Mouse (Mus musculus) neural tube, embryonic 11.5 days (tissue): ENCODE results near the gene Brd3os. TPM values are rescaled to one million over a fixed set of nuclear protein-coding genes. Genes with fewer than 3 reads are reported as not detected.

Experiments
- ATAC-seq: fragments of 200-750 bp; cut with Nextera tagmentation; 2 replicates; pipeline ENCODE4 v1.8.0; 2017; ENCODE audit warnings: moderate number of reproducible peaks, mild to moderate bottlenecking, moderate TSS enrichment, moderate library complexity; ENCODE audit not compliant: insufficient read depth, low FRiP score, low TSS enrichment
- DNase-seq: peaks from one replicate; pipeline ENCODE4 v3.0.0-alpha.2; 2015; ENCODE audit warnings: low spot score
- H3K27ac ChIP-seq: fragments of 300-500 bp; sonication (generic); 2 replicates; pipeline ENCODE4 v1.5.1; 2014; ENCODE audit warnings: low read depth, mild to moderate bottlenecking, low read length
- H3K27me3 ChIP-seq: fragments of 300-500 bp; sonication (generic); 2 replicates; pipeline ENCODE4 v1.6.1; 2014; ENCODE audit warnings: mild to moderate bottlenecking, low read length, mixed read lengths; ENCODE audit not compliant: control insufficient read depth, insufficient read depth
- H3K36me3 ChIP-seq: fragments of 300-500 bp; sonication (generic); 2 replicates; pipeline ENCODE4 v1.6.1; 2014; ENCODE audit warnings: mild to moderate bottlenecking, low read length, moderate library complexity, mixed read lengths; ENCODE audit not compliant: control insufficient read depth, insufficient read depth
- H3K4me1 ChIP-seq: fragments of 300-500 bp; sonication (generic); 2 replicates; pipeline ENCODE4 v1.6.1; 2014; ENCODE audit warnings: low read length, mixed read lengths; ENCODE audit not compliant: control insufficient read depth, insufficient read depth
- H3K4me2 ChIP-seq: fragments of 300-500 bp; sonication (generic); 2 replicates; pipeline ENCODE4 v1.6.1; 2014; ENCODE audit warnings: low read depth, mild to moderate bottlenecking, moderate library complexity
- H3K4me3 ChIP-seq: fragments of 300-500 bp; sonication (generic); 2 replicates; pipeline ENCODE4 v1.5.1; 2014; ENCODE audit warnings: low read depth, low read length
- H3K9ac ChIP-seq: fragments of 300-500 bp; sonication (generic); 2 replicates; pipeline ENCODE4 v1.6.1; 2014; ENCODE audit warnings: mild to moderate bottlenecking, low read length
- H3K9me3 ChIP-seq: fragments of 300-500 bp; sonication (generic); 2 replicates; pipeline ENCODE4 v1.6.1; 2016; ENCODE audit warnings: low read length; ENCODE audit not compliant: control insufficient read depth
- WGBS: fragments of 180-500 bp; shearing (Covaris S2); extraction: QIAGEN DNeasy Blood & Tissue Kit; methylation state at CpG from one replicate; pipeline ENCODE4 v1.1.7; 2014; 5-methylcytosine and 5-hydroxymethylcytosine counted together
- polyA plus RNA-seq: library from polyadenylated mRNA; unstranded; fragments of >200 nt; fragmentation: Nextera tagmentation; extraction: Ambion mirVana; gene quantifications from 2 replicates; pipeline ENCODE4 v1.2.1, GENCODE M21; 2014

Gene Brd3os
- polyA plus RNA-seq, 1 experiment from 2014 or later, result 15.8 TPM

DNA sequence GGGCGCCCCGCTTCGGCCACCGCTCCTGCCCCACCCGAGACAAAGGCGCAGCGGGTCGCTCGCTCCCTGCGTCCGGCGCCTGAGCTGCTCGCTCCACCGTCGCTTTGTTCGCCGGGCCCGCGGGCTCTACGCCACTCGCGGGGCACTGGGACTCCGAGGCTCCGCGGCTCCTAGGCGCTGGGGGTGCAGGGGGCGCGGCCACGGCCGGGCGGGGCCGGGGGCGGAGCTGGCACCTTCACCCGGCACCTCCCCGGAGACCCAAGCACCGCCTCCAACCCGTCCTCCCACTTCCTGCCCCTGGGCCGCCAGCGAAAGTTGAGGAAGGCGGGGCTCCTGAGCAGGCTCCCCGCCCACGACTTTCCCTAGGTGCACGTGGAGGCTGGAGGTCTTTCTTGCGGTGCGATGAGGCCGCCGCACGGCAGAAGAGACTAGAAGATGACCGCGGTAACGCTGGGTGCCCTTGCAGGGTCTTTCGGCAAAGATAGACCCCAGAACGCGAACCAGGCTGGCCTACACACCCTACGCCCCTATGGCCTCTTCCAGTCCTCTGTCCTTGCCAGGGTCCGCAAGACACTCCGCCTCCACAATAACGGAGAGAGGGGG, 15.2 kb upstream of the Brd3os start, which contains the start of gene Vav2:
Vav2 (minus strand) TSS at position 179 of the 603 bp plus-strand sequence.
- peaks cover 22% of the 10 kb centered on the region for H3K4me1 ChIP-seq

GRCm38 (mm10) chr2:27428071-27428470, 14.1 kb upstream of the Brd3os start:
- no peak for ATAC-seq
- H3K27ac ChIP-seq, result no peak overlapping the region
- 0% methylated on average over 4 of the region's 4 CpGs for WGBS
- no peaks in the 10 kb centered on the region for H3K9me3 ChIP-seq
- no peaks in the 10 kb centered on the region for H3K27me3 ChIP-seq
- H3K4me2 ChIP-seq, result no peak overlapping the region
- H3K4me1 ChIP-seq, result peaks cover 21% of the 10 kb centered on the region
- H3K4me3 ChIP-seq, result no peak overlapping the region
- peak; percentile 91 for DNase-seq
- H3K36me3 ChIP-seq, result no peaks in the 10 kb centered on the region
- no peak overlapping the region for H3K9ac ChIP-seq

More for the DNA sequence above, 15.2 kb upstream of the Brd3os start, which contains the start of gene Vav2:
- Histone ChIP-seq H3K4me3 (peak within 1 kb of the TSS; percentile 94), H3K36me3 (no peaks in the 10 kb centered on the region), H3K9me3 (no peaks in the 10 kb centered on the region), H3K4me2 (peak within 1 kb of the TSS; percentile 97), H3K27ac (peak within 1 kb of the TSS; percentile 91), H3K27me3 (no peaks in the 10 kb centered on the region), H3K9ac (peak within 1 kb of the TSS; percentile 96)
- peak; percentile 91 for ATAC-seq
- WGBS, result under 1% methylated on average over 56 of the region's 58 CpGs
- DNase-seq, result peak; percentile 96

DNA sequence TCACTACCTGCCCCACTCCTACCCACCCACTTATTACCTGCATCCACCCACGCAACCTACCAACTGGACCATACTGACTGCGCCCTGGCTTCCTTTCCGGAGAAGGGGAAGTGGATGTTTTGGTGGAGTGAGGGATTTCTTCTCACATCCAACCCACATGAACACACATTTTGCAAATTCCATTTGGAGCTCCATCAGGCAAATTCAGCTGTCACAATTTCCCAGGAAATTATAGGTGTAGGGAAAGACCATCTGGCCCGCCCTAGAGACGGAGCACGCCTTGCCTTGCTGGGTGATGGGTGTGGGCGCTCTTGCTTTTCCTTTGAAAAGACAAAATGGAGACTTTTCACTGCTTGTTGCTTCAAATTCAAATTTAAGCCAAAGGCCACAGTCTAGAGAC, 11.5 kb upstream of the Brd3os start:
- Histone ChIP-seq H3K36me3 (no peaks in the 10 kb centered on the region), H3K27me3 (no peaks in the 10 kb centered on the region), H3K4me2 (no peak overlapping the region), H3K4me1 (peaks cover 5% of the 10 kb centered on the region; the same call in 1 of the 2 replicates), H3K9me3 (no peaks in the 10 kb centered on the region), H3K4me3 (no peak overlapping the region), H3K9ac (no peak overlapping the region), H3K27ac (no peak overlapping the region)
- DNase-seq (no peak), ATAC-seq (no peak)
- 92% methylated on average over 7 of the region's 7 CpGs for WGBS

DNA sequence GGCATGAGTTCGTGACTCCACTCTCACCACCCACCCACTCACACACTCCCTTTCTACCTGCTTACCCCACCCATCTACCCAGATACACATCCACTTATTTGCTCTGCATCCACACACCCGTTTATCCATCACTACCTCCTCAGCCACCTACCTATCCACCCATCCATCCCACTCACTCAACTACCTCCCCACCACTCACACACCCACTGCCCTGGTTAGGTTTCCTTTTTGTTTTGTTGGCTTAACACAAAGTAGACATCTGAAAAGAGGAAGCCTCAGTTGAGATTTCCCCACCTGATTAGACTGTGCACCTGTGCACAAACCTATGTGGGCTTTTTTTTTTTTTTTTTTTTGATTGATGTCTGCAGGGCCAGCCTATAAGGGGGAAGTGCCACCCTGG, 9.5 kb upstream of the Brd3os start:
- Histone ChIP-seq H3K4me1 (peaks cover 4% of the 10 kb centered on the region; the same call in 1 of the 2 replicates), H3K4me3 (no peak overlapping the region), H3K27ac (no peak overlapping the region), H3K9me3 (no peaks in the 10 kb centered on the region), H3K36me3 (no peaks in the 10 kb centered on the region), H3K4me2 (no peak overlapping the region), H3K27me3 (no peaks in the 10 kb centered on the region), H3K9ac (no peak overlapping the region)
- DNase-seq (no peak), ATAC-seq (no peak)
- 85% methylated on average over 2 of the region's 2 CpGs for WGBS

DNA sequence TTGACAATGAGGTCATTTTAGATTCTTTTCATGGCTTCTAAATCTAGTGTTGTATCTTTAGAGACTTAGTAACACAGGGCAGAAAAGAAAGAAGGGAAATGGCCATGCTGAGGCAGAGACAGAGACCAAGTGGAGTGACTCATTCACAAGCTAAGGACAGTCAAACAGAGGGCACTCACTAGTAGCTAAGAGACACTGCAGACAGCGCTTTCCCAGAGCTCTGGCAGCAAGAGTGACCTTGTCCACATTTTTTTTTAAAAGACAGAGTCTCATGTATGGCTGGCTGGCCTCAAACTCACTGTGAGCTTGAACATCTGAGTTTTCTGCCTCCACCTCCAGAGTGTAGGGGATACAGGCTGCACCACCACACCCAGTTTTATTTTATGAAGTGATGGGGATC, 4.2 kb upstream of the Brd3os start:
- 73% methylated on average over 1 of the region's 1 CpGs for WGBS
- H3K4me2 ChIP-seq, result no peak overlapping the region
- no peak overlapping the region for H3K27ac ChIP-seq
- ATAC-seq, result no peak
- no peak for DNase-seq
- H3K4me3 ChIP-seq, result no peak overlapping the region
- no peaks in the 10 kb centered on the region for H3K36me3 ChIP-seq
- H3K4me1 ChIP-seq, result peaks cover 2% of the 10 kb centered on the region
- no peaks in the 10 kb centered on the region for H3K9me3 ChIP-seq
- no peaks in the 10 kb centered on the region for H3K27me3 ChIP-seq
- no peak overlapping the region for H3K9ac ChIP-seq

GRCm38 (mm10) chr2:27438281-27438680, 3.8 kb upstream of the Brd3os start:
- ATAC-seq (no peak), DNase-seq (no peak)
- Histone ChIP-seq H3K27ac (no peak overlapping the region), H3K4me1 (peaks cover 6% of the 10 kb centered on the region), H3K9me3 (no peaks in the 10 kb centered on the region), H3K4me3 (no peak overlapping the region), H3K27me3 (no peaks in the 10 kb centered on the region), H3K36me3 (no peaks in the 10 kb centered on the region), H3K9ac (no peak overlapping the region), H3K4me2 (no peak overlapping the region)
- WGBS, result 25% methylated on average over 11 of the region's 11 CpGs

DNA sequence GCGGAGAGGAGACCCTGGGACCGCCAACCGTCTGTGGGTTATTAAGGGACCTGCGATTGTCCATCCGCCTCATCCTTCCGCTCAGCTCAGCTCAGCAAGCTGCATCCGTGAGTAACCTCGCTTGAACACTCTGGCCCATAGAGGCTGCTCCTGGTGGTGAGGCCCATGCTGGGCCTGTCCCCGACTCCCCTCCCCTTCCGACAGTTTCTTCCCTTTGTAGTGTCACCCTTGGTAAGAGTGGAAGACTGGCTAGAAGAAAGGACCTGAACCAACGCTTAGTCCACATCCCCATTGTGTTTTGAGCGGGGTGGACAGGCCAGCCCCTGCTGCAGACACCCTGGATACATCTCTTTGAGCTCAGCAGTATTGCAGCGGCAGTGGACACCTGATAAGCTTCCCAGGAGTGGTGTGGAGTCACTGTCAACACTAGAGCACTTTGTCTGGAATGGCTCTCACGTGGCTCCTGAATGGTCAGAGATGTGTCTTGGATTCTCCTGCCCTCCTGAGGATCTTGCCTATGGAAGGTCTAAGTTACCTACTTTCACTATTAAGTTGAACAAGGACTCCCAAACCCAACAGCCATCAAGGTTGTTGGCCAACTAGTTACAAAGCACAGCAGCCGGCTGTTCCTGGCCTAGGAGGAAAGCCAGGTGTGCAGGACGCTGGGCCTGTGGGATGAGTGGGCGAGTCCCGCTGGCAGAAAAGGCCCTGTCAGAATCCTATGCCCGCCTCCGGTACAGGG, 755 bp downstream of the Brd3os start:
- H3K36me3 ChIP-seq, result peaks cover 9% of the 10 kb centered on the region
- peaks cover 6% of the 10 kb centered on the region for H3K4me1 ChIP-seq
- H3K4me3 ChIP-seq, result peak overlapping the region; percentile 55
- H3K9me3 ChIP-seq, result no peaks in the 10 kb centered on the region
- 0 out of 2 replicates have a peak overlapping the region, but pooled peaks have one; percentile 14 for H3K27ac ChIP-seq
- H3K4me2 ChIP-seq, result peak overlapping the region; percentile 85
- peak overlapping the region; percentile 64 for H3K9ac ChIP-seq
- WGBS, result 36% methylated on average over 20 of the region's 20 CpGs
- DNase-seq (no peak), ATAC-seq (peak; percentile 37)
- no peaks in the 10 kb centered on the region for H3K27me3 ChIP-seq

GRCm38 (mm10) chr2:27443450-27443708, 1.3 kb downstream of the Brd3os start:
- Histone ChIP-seq H3K36me3 (peaks cover 12% of the 10 kb centered on the region), H3K4me3 (no peak overlapping the region), H3K4me1 (peaks cover 6% of the 10 kb centered on the region), H3K4me2 (peak overlapping the region; percentile 85; the same call in 1 of the 2 replicates), H3K9ac (no peak overlapping the region), H3K27ac (no peak overlapping the region), H3K27me3 (no peaks in the 10 kb centered on the region), H3K9me3 (no peaks in the 10 kb centered on the region)
- DNase-seq (no peak), ATAC-seq (no peak)
- WGBS, result 78% methylated on average over 5 of the region's 5 CpGs

DNA sequence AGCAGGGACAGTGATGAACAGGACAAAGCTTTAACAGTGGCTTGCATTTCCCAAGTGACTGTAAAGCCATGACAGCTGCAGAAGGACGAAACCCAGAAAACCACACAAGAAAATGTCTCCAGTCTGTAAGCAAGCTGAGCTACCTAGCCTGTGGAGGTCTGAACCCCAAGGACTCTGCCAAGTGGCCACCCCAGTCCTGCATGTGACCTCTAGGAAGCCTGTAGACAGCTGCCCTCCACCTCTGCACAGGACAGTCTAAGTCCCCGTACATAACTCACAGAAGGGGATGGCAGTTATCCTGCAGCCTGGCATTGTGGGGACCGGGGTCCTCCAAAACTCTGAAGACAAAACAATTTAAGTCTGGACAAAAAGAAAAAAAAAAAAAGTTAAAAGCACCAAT, 3.8 kb downstream of the Brd3os start:
- H3K27ac ChIP-seq, result no peak overlapping the region
- peaks cover 21% of the 10 kb centered on the region for H3K36me3 ChIP-seq
- no peak overlapping the region for H3K9ac ChIP-seq
- H3K9me3 ChIP-seq, result no peaks in the 10 kb centered on the region
- H3K4me3 ChIP-seq, result no peak overlapping the region
- no peak overlapping the region for H3K4me2 ChIP-seq
- peaks cover 6% of the 10 kb centered on the region for H3K4me1 ChIP-seq
- WGBS, result 95% methylated on average over 3 of the region's 3 CpGs
- no peaks in the 10 kb centered on the region for H3K27me3 ChIP-seq
- ATAC-seq (no peak), DNase-seq (no peak)
